Mouse (Mus musculus) neural tube, embryonic 13.5 days (tissue): ENCODE data around the gene Kif26a. TPM values are rescaled to one million over a fixed set of nuclear protein-coding genes. Genes with fewer than 3 reads are reported as not detected.

Experiments
- ATAC-seq: fragments of 200-750 bp; cut with Nextera tagmentation; 2 replicates; pipeline ENCODE4 v1.8.0; 2017; ENCODE audit warnings: low read depth, mild to moderate bottlenecking, moderate TSS enrichment, moderate library complexity
- H3K27ac ChIP-seq: fragments of 300-500 bp; sonication (generic); replicated peaks from 2 replicates; pipeline ENCODE4 v1.5.1; 2015; ENCODE audit warnings: moderate library complexity, mild to moderate bottlenecking, inconsistent platforms
- H3K27me3 ChIP-seq: fragments of 300-500 bp; sonication (generic); 2 replicates; pipeline ENCODE4 v1.6.1; 2015; ENCODE audit warnings: mild to moderate bottlenecking, inconsistent platforms
- H3K36me3 ChIP-seq: fragments of 300-500 bp; sonication (generic); 2 replicates; pipeline ENCODE4 v1.6.1; 2015; ENCODE audit warnings: mild to moderate bottlenecking, inconsistent platforms
- H3K4me1 ChIP-seq: fragments of 300-500 bp; sonication (generic); replicated peaks from 2 replicates; pipeline ENCODE4 v1.6.1; 2015; ENCODE audit warnings: inconsistent platforms
- H3K4me2 ChIP-seq: fragments of 300-500 bp; sonication (generic); 2 replicates; pipeline ENCODE4 v1.6.1; 2015; ENCODE audit warnings: inconsistent platforms, mild to moderate bottlenecking, moderate library complexity
- H3K4me3 ChIP-seq: fragments of 300-500 bp; sonication (generic); 2 replicates; pipeline ENCODE4 v1.5.1; 2015; ENCODE audit warnings: mild to moderate bottlenecking, inconsistent platforms
- H3K9ac ChIP-seq: fragments of 300-500 bp; sonication (generic); 2 replicates; pipeline ENCODE4 v1.6.1; 2015; ENCODE audit warnings: moderate library complexity, mild to moderate bottlenecking, inconsistent platforms
- H3K9me3 ChIP-seq: fragments of 300-500 bp; sonication (generic); 2 replicates; pipeline ENCODE4 v1.6.1; 2016; ENCODE audit warnings: inconsistent platforms
- WGBS: fragments of 180-500 bp; shearing (Covaris S2); methylation state at CpG from one replicate; pipeline ENCODE4 v1.1.7; 2015; 5-methylcytosine and 5-hydroxymethylcytosine counted together
- polyA plus RNA-seq: library from polyadenylated mRNA; unstranded; fragments of >200 nt; fragmentation: Nextera tagmentation; extraction: Ambion mirVana; gene quantifications from 2 replicates; pipeline ENCODE4 v1.2.1, GENCODE M21; 2015

The Kif26a gene
- polyA plus RNA-seq, 1 experiment from 2014 or later, result 4.7 TPM

DNA sequence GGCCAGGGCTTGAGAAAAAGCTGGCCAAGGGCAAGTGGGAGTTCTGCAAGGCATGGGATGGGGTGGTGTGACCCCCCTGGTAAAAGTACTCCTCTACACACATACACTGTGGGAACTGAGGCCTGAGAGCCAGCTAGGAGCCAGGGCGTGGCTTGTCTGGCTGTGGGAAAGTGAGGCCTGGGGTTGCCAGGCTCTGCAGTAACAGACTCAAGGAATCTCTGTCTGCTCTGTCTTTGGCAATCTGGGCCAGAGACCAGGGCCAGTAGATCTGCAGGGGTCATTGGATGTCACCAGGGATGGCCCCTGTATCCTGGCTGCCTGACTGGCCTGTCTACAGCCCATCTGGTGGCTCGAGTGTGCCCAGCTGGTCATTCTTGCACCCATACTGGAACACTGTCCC is 61.2 kb downstream of the Kif26a start:
- ATAC-seq, result 0 out of 2 replicates have a peak, but pooled peaks have one; percentile 13
- Histone ChIP-seq H3K27ac (0 out of 2 replicates have a peak overlapping the region, but pooled peaks have one; percentile 28), H3K4me3 (no peak overlapping the region)

DNA sequence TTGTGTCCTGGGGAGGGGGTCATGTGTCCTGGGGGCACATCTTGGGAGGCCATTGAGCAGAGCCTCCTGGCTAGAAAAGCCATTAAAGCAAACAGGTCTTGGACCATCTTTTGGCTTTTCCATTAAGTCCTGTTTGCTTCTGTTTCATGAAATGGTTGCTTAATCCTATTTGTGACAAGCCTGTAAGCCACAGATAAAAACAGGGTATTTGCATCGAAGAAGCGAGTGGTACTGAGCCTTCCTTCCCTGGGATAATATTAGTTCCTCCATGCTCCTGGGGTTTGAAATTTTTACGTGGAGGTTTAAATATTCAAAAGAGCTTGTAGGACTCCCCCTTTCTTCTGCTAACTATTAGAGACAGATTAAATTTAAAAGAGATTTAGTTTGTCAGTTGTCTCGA is 61.7 kb downstream of the Kif26a start:
- Histone ChIP-seq H3K9ac (no peak overlapping the region), H3K36me3 (no peaks in the 10 kb centered on the region), H3K27ac (0 out of 2 replicates have a peak overlapping the region, but pooled peaks have one; percentile 28), H3K27me3 (peaks cover 41% of the 10 kb centered on the region), H3K4me3 (no peak overlapping the region), H3K4me1 (peaks cover 45% of the 10 kb centered on the region), H3K9me3 (no peaks in the 10 kb centered on the region), H3K4me2 (no peak overlapping the region)
- 67% methylated on average over 4 of the region's 4 CpGs for WGBS
- no peak for ATAC-seq

More for the DNA sequence above, 61.2 kb downstream of the Kif26a start:
- H3K4me1 ChIP-seq, result peaks cover 45% of the 10 kb centered on the region
- H3K9ac ChIP-seq, result no peak overlapping the region
- no peaks in the 10 kb centered on the region for H3K9me3 ChIP-seq
- 77% methylated on average over 2 of the region's 2 CpGs for WGBS
- no peaks in the 10 kb centered on the region for H3K36me3 ChIP-seq
- H3K4me2 ChIP-seq, result no peak overlapping the region
- H3K27me3 ChIP-seq, result peaks cover 39% of the 10 kb centered on the region

DNA sequence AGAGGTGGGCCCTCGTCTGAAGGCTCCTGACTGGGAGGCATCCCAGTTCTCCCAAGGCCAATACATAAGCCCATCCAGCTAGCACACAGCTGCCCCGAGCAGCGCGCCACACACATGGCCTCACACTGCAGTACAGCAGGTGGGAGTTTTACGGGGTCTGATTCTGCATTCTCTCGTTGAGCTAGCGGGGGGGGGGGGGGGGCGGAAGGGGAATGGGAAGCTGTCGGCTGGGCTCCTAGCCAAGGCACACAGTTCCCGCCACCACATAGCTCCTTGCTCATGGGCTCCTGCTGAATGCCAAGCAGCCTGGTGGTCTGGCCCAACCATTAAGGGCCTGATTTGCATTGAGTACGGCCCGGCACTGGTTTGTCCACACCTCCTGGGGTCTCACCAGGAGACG is 64.6 kb downstream of the Kif26a start:
- Histone ChIP-seq H3K4me3 (no peak overlapping the region), H3K9me3 (no peaks in the 10 kb centered on the region), H3K9ac (no peak overlapping the region), H3K27ac (no peak overlapping the region), H3K27me3 (peaks cover 52% of the 10 kb centered on the region), H3K4me2 (no peak overlapping the region), H3K36me3 (no peaks in the 10 kb centered on the region), H3K4me1 (peaks cover 58% of the 10 kb centered on the region)
- ATAC-seq, result peak; percentile 69
- WGBS, result 19% methylated on average over 13 of the region's 13 CpGs

- Histone ChIP-seq H3K4me1 (peaks cover 53% of the 10 kb centered on the region), H3K4me2 (no peak overlapping the region), H3K4me3 (no peak overlapping the region), H3K27ac (no peak overlapping the region), H3K9me3 (no peaks in the 10 kb centered on the region), H3K9ac (no peak overlapping the region), H3K27me3 (peaks cover 62% of the 10 kb centered on the region), H3K36me3 (no peaks in the 10 kb centered on the region)
- 10% methylated on average over 13 of the region's 13 CpGs for whole genome bisulfite sequencing
- no peak for ATAC-seq
Measured at GRCm38 (mm10) chr12:112214441-112214857, 68.4 kb downstream of the Kif26a start.

DNA sequence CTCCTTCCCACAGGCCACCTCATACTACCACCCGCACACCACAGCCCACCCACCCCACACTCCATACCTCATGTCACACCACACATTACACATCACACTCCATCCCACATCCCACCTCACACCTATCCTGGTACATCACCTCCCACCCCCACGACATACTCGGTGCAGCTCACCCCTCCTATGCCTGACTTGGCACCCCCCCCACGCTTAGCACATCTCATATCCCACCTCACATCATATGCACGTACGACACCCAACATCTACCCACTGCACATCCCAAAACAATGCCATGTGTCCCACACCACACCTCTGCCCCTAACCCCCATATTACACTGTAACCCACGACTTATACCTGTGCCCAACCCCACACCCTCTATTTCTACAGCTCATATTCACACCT is 69.5 kb downstream of the Kif26a start:
- no peak overlapping the region for H3K4me3 ChIP-seq
- no peak overlapping the region for H3K9ac ChIP-seq
- peaks cover 44% of the 10 kb centered on the region for H3K4me1 ChIP-seq
- ATAC-seq, result no peak
- H3K4me2 ChIP-seq, result no peak overlapping the region
- H3K36me3 ChIP-seq, result no peaks in the 10 kb centered on the region
- WGBS, result 91% methylated on average over 7 of the region's 7 CpGs
- peaks cover 70% of the 10 kb centered on the region for H3K27me3 ChIP-seq
- no peak overlapping the region for H3K27ac ChIP-seq
- H3K9me3 ChIP-seq, result no peaks in the 10 kb centered on the region

DNA sequence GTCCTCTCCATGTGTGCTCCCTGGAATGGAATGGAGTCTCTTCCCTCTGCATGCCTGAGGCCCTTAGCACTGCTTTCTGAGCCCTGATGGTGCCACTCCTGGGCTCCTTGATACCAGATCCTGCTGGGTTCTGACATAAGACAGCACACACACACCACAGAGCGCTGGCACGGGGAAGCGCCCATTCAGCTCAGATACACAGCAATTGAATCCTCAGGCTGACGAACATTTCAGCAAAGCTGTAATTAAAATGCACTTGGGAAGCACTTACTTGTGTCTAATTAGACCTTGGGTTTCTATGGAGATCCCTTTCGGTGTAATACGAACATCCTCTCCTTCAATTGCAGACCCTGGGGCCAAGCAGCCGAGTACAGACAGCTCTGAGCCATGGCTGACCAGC is 71.0 kb downstream of the Kif26a start:
- Histone ChIP-seq H3K27me3 (peaks cover 63% of the 10 kb centered on the region), H3K4me2 (no peak overlapping the region), H3K9ac (no peak overlapping the region), H3K27ac (peak overlapping the region; percentile 42; the same call in 1 of the 2 replicates), H3K9me3 (no peaks in the 10 kb centered on the region), H3K4me1 (peaks cover 45% of the 10 kb centered on the region), H3K36me3 (no peaks in the 10 kb centered on the region), H3K4me3 (no peak overlapping the region)
- ATAC-seq, result no peak
- WGBS, result 37% methylated on average over 7 of the region's 7 CpGs

- Histone ChIP-seq H3K9ac (no peak overlapping the region), H3K27ac (no peak overlapping the region), H3K36me3 (no peaks in the 10 kb centered on the region), H3K27me3 (peaks cover 60% of the 10 kb centered on the region), H3K4me1 (peaks cover 52% of the 10 kb centered on the region), H3K9me3 (no peaks in the 10 kb centered on the region), H3K4me2 (no peak overlapping the region), H3K4me3 (no peak overlapping the region)
- 65% methylated on average over 3 of the region's 3 CpGs for WGBS
- ATAC-seq, result no peak
Measured at GRCm38 (mm10) chr12:112217681-112218080, 71.7 kb downstream of the Kif26a start.

- Histone ChIP-seq H3K4me2 (no peak overlapping the region), H3K4me3 (no peak overlapping the region), H3K9me3 (no peaks in the 10 kb centered on the region), H3K27me3 (peaks cover 54% of the 10 kb centered on the region), H3K9ac (no peak overlapping the region), H3K27ac (peak overlapping the region; percentile 64), H3K4me1 (peaks cover 45% of the 10 kb centered on the region), H3K36me3 (no peaks in the 10 kb centered on the region)
- WGBS, result 32% methylated on average over 6 of the region's 6 CpGs
- no peak for ATAC-seq
Measured at GRCm38 (mm10) chr12:112221290-112221689, 75.3 kb downstream of the Kif26a start.

GRCm38 (mm10) chr12:112221754-112222439 is 75.9 kb downstream of the Kif26a start:
- WGBS, result 6% methylated on average over 19 of the region's 19 CpGs
- H3K27ac ChIP-seq, result peak overlapping the region; percentile 64

DNA sequence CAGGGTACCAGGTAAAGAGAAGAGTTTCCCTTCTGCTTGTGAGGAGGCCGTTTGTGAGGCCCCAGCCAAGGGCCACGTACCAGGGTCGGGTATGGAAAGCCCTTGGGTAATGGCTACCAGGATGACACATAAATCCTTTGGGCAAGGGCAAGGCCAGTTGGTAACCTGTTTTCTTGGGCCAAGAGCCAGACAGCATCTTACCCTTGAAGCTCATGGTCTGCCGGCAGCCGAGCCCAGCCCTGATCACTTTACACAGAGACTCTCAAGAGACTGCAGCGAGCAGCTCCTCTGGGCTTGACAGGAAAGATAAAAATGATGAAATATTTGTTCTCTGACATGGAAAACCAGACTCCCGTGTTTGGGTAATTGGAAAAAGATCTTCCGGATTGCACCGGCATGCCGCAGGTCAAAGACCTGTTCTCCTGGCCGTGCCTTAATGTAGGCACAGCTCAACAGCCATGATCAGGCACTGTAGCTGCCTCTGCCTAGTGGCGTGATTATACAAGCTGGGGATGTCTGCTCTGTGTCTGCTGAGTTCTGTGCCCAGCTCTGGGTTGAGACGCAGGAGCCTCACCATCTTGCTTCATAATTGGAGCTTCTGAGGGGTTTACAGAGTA is 77.8 kb downstream of the Kif26a start:
- no peak overlapping the region for H3K27ac ChIP-seq

More at GRCm38 (mm10) chr12:112221754-112222439, 75.9 kb downstream of the Kif26a start:
- Histone ChIP-seq H3K4me3 (no peak overlapping the region), H3K9me3 (no peaks in the 10 kb centered on the region), H3K27me3 (peaks cover 48% of the 10 kb centered on the region), H3K9ac (peak overlapping the region; percentile 47; the same call in 1 of the 2 replicates), H3K4me2 (peak overlapping the region; percentile 13; the same call in 1 of the 2 replicates), H3K4me1 (peaks cover 39% of the 10 kb centered on the region), H3K36me3 (no peaks in the 10 kb centered on the region)
- peak; percentile 78 for ATAC-seq

GRCm38 (mm10) chr12:112226238-112226637 is 80.2 kb downstream of the Kif26a start:
- no peak overlapping the region for H3K27ac ChIP-seq
- H3K4me3 ChIP-seq, result no peak overlapping the region
- H3K36me3 ChIP-seq, result no peaks in the 10 kb centered on the region
- no peak overlapping the region for H3K4me2 ChIP-seq
- H3K9ac ChIP-seq, result no peak overlapping the region
- H3K27me3 ChIP-seq, result peaks cover 22% of the 10 kb centered on the region
- peaks cover 43% of the 10 kb centered on the region for H3K4me1 ChIP-seq
- WGBS, result 58% methylated on average over 1 of the region's 1 CpGs
- no peak for ATAC-seq
- H3K9me3 ChIP-seq, result no peaks in the 10 kb centered on the region

More for the DNA sequence above, 77.8 kb downstream of the Kif26a start:
- Histone ChIP-seq H3K9me3 (no peaks in the 10 kb centered on the region), H3K9ac (no peak overlapping the region), H3K4me3 (no peak overlapping the region), H3K27me3 (peaks cover 31% of the 10 kb centered on the region), H3K4me2 (no peak overlapping the region), H3K4me1 (peaks cover 31% of the 10 kb centered on the region), H3K36me3 (no peaks in the 10 kb centered on the region)
- no peak for ATAC-seq
- 61% methylated on average over 13 of the region's 13 CpGs for WGBS

GRCm38 (mm10) chr12:112226656-112227055 is 80.6 kb downstream of the Kif26a start:
- H3K27me3 ChIP-seq, result peaks cover 26% of the 10 kb centered on the region
- WGBS, result 97% methylated on average over 2 of the region's 2 CpGs
- no peak overlapping the region for H3K4me3 ChIP-seq
- H3K36me3 ChIP-seq, result no peaks in the 10 kb centered on the region
- H3K9me3 ChIP-seq, result no peaks in the 10 kb centered on the region
- no peak overlapping the region for H3K27ac ChIP-seq
- ATAC-seq, result no peak
- no peak overlapping the region for H3K9ac ChIP-seq
- H3K4me2 ChIP-seq, result no peak overlapping the region
- H3K4me1 ChIP-seq, result peaks cover 41% of the 10 kb centered on the region
